Mouse (Mus musculus) spleen, adult 2 months (tissue): Measurements from ENCODE around the gene Chrnb1. TPM values are rescaled to one million over a fixed set of nuclear protein-coding genes. Genes with fewer than 3 reads are reported as not detected.
A peak's percentile ranks its signal among the peaks of the same experiment; 100 is the strongest.

Experiments used
- DNase-seq, 2 experiments: peaks; one replicate each; pipeline versions ENCODE4 v3.0.0 to v3.0.0-alpha.2; 2012 to 2021; ENCODE audit warnings: low spot score in 2 of 2, low read depth in 1 of 2
- H3K27ac ChIP-seq: fragments of 200-500 bp; 2 replicates; pipeline ENCODE4 v1.5.1; 2012; ENCODE audit warnings: low read length, inconsistent platforms; ENCODE audit not compliant: insufficient read depth
- H3K27me3 ChIP-seq: fragments of 200-500 bp; 2 replicates; pipeline ENCODE4 v1.6.1; 2012; ENCODE audit warnings: mild to moderate bottlenecking, moderate library complexity, low read length, inconsistent platforms; ENCODE audit not compliant: control insufficient read depth, insufficient read depth
- H3K36me3 ChIP-seq: fragments of 200-500 bp; 2 replicates; pipeline ENCODE4 v1.6.1; 2012; ENCODE audit warnings: mild to moderate bottlenecking, low read length, inconsistent platforms; ENCODE audit not compliant: control insufficient read depth, insufficient read depth
- H3K4me1 ChIP-seq: fragments of 200-500 bp; 2 replicates; pipeline ENCODE4 v1.6.1; 2011; ENCODE audit warnings: inconsistent platforms; ENCODE audit not compliant: control insufficient read depth, insufficient read depth, insufficient read length
- H3K4me3 ChIP-seq: fragments of 200-500 bp; 2 replicates; pipeline ENCODE4 v1.5.1; 2011; ENCODE audit warnings: mild to moderate bottlenecking, inconsistent platforms; ENCODE audit not compliant: insufficient read depth, insufficient read length; ENCODE audit errors: extremely low read depth
- CTCF ChIP-seq: fragments of 200-500 bp; IDR thresholded peaks from 2 replicates; pipeline ENCODE4 v1.5.1; 2011; ENCODE audit warnings: mild to moderate bottlenecking, inconsistent platforms; ENCODE audit not compliant: insufficient read depth, insufficient read length, insufficient replicate concordance; ENCODE audit errors: extremely low read depth
- POLR2A ChIP-seq: fragments of 200-500 bp; IDR thresholded peaks from 2 replicates; pipeline ENCODE4 v1.6.1; 2011; ENCODE audit warnings: low read depth, low read length, inconsistent platforms
- WGBS: fragments of 180-500 bp; shearing (Covaris S2); methylation state at CpG from one replicate; pipeline ENCODE4 v1.1.7; 2018; 5-methylcytosine and 5-hydroxymethylcytosine counted together
- polyA plus RNA-seq: library from polyadenylated mRNA; depleted of rRNA; stranded (reverse); fragments of >200 nt; gene quantifications from 2 replicates; pipeline ENCODE4 v1.2.3, GENCODE M21; 2012

Gene Chrnb1
- polyA plus RNA-seq, 1 experiment = 8.4 TPM

DNA sequence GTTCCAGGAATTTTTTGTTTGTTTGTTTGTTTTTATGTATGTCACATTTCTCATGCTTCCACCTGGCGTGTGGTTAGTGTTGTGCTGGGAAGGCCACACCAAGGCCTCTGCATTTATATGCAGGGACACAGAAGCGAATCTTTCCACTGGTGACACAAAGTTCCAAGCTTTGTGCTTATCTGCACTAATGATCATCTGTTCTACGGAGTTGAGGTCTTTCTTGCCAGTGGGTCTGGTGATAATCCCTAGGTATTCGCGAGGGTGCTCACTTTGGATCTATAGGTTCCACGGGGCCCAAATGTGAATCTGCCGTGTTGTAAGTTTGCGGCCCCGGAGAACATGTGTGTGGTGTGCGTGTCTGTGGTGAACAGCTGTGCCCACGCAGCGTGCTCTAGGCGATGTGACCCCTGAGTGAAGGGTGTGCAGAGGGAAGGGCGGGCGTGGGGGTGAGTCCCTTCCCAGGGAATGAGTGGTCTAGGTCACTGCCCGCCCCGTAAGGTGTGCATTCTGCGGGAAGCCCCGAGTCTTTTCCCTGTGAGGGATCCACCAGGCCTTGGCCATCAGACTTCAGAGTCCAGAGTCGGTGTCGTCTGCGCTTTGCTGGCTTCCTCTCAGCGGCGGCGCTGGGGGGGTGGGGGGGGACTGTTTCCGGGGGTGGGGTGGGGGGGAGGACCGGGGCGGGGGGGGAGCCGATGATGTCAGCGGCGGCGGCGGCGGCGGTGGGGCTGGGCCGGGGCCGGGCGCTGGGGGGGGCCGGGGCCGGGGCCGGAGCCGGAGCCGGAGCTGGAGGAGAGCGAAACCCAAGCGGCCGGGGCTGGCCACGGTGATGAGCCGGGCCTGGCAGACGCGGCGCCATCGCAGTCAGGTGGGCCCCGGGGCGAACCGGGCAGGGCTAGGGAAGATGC is 30.3 kb downstream of the Chrnb1 start, which contains the start of gene Zbtb4:
Gene Zbtb4, plus strand, starts transcription at position 692 of the 905 bp plus-strand sequence.
- Histone ChIP-seq H3K27ac (peak within 1 kb of the TSS; percentile 94), H3K27me3 (no peaks in the 10 kb centered on the region), H3K4me3 (peak within 1 kb of the TSS; percentile 92), H3K36me3 (no peaks in the 10 kb centered on the region), H3K4me1 (peaks cover 13% of the 10 kb centered on the region)
- WGBS = 18% methylated on average over 37 of the region's 55 CpGs
- peak in 1 of 2 experiments; percentile 40 for DNase-seq
- TF ChIP-seq POLR2A (peak; percentile 43), CTCF (no peak)

DNA sequence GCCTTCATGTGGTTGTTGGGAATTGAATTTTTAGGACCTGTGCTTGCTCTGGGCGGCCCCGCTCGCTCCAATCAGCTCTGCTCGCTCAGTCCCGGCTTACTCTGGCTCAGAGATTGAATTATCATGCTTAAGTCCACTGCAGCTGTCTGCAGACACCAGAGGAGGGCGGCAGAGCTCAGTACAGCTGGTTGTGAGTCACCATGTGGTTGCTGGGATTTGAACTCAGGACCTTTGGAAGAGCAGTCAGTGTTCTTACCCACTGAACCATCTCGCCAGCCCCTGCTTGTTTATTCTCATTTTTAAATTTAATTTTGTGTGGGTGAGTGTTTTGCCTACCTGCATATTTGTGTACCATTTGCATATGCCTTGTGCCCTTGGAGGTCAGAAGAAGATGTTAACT is 32.2 kb downstream of the Chrnb1 start:
- Histone ChIP-seq H3K4me3 (no peak overlapping the region), H3K27ac (no peak overlapping the region), H3K36me3 (no peaks in the 10 kb centered on the region), H3K4me1 (peaks cover 14% of the 10 kb centered on the region), H3K27me3 (no peaks in the 10 kb centered on the region)
- TF ChIP-seq POLR2A (no peak), CTCF (peak; percentile 10; the same call in 1 of the 2 replicates)
- WGBS = 90% methylated on average over 7 of the region's 7 CpGs
- DNase-seq = no peak

DNA sequence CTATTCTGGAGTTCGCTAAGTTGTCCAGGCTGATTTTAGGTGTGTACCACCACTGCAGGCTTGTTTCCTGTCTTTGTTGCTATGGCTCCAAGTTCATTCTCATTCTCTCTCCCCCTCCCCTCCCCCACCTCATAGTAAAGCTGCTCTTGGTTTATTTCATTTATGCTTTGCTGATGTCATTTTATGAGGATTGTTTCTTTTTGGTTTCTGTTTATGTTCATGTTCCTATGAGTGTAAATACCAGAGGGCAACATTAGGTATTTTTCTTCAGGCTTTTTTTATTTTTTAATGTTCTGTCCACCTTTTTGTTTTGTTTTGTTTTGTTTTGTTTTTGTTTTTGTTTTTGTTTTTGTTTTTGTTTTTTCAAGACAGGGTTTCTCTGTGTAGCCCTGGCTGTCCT is 33.9 kb downstream of the Chrnb1 start, which contains the start of gene Slc35g3:
Gene Slc35g3, minus strand, starts transcription at position 101 of the 400 bp plus-strand sequence.
- Histone ChIP-seq H3K36me3 (no peaks in the 10 kb centered on the region), H3K4me3 (no peak within 1 kb of the TSS), H3K4me1 (peaks cover 10% of the 10 kb centered on the region; the same call in 1 of the 2 replicates), H3K27ac (no peak within 1 kb of the TSS), H3K27me3 (no peaks in the 10 kb centered on the region)
- TF ChIP-seq CTCF (no peak), POLR2A (no peak)
- no peak for DNase-seq
- 59% methylated on average over 1 of the region's 1 CpGs for WGBS

DNA sequence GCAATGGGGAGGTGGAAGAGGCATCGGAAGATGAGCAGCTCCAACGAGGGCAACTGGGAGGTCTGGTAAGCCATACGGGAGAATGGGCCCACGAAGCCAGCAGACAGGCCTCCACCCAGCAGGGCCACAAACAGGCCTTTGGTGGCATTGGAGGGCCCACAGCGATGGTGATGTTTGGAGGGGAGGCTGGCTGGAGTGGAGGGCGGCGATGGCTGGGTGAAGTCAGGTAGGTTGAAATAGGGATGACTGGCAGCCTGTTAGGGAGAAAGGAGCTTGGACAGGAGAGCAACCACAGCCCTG is 34.9 kb downstream of the Chrnb1 start:
- H3K36me3 ChIP-seq = no peaks in the 10 kb centered on the region
- no peak overlapping the region for H3K27ac ChIP-seq
- DNase-seq = no peak
- no peak for TF ChIP-seq CTCF
- no peak overlapping the region for H3K4me3 ChIP-seq
- peaks cover 13% of the 10 kb centered on the region; the same call in 1 of the 2 replicates for H3K4me1 ChIP-seq
- no peaks in the 10 kb centered on the region for H3K27me3 ChIP-seq
- 91% methylated on average over 7 of the region's 7 CpGs for WGBS

DNA sequence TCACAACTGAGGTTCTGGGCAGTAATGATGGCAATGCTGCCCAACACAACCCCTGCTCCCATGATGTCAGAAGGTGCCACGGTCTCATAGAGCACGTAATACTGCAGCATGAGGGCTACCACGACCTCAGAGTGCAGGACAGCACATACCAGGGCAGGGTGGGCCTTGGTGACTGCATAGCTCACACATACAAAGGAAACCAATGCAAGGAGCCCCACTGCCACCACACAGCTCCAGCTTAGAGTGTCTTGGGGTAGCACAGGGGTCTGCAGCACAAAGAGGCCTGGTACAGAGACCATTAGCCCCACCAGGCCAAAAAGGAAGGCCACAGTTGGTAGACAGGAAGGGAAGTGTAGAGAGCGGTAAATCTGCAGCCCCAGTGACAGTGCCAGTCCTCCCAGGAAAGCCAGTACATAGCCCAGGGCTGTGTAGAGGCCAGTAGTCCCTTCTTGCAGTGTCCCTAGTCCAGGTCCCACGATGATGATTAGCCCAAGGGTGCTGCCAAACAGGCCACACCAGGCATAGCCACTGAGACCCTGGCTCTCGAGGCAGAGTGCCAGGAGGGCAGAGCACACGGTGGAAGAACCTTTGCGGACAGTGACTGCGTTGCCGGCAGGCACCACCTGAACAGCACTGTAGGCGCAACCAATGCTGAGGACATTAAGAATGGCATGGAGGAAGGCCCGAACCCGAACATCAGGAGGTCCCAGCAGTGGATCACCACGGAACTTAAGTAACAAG is 35.4 kb downstream of the Chrnb1 start:
- DNase-seq = no peak
- Histone ChIP-seq H3K27ac (no peak overlapping the region), H3K4me1 (peaks cover 13% of the 10 kb centered on the region; the same call in 1 of the 2 replicates), H3K4me3 (no peak overlapping the region), H3K27me3 (no peaks in the 10 kb centered on the region), H3K36me3 (no peaks in the 10 kb centered on the region)
- no peak for TF ChIP-seq POLR2A
- no peak for TF ChIP-seq CTCF
- WGBS = 83% methylated on average over 14 of the region's 14 CpGs

DNA sequence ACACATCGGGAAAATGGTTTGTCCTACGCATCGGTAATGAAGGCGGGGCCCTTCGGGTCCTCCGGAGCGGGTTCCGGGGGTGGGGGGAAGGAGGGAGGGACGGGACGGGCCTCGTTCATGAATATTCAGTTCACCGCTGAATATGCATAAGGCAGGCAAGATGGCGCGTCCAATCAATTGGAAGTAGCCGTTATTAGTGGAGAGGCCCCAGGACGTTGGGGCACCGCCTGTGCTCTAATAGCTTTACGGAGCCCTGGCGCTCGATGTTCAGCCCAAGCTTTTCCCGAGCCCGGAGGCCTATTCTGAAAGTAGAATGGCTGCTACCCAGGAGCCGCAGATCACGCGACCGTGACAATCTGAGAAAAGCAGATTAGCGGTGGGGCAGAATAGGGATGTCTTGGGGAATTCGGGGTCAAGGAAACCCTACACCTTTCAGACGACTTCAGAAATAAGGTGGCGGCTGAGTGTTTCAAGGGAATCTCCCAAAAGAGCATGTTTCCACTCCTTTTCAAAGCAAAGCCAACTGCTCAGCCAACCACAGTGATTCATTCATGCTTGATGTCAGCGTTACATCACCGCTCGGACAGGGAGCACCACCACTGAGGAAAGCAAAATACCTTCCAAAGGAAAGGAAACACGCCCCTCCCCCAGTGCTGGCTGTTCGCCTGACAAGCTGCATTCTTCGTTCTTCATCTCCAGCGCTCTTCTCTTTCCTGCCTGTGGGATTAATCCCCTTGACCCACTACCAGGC is 36.6 kb downstream of the Chrnb1 start:
- DNase-seq = peak; percentile 81 to 93

More for the DNA sequence above, 36.6 kb downstream of the Chrnb1 start:
- TF ChIP-seq CTCF (no peak), POLR2A (no peak; the same call in 1 of the 2 replicates)
- under 1% methylated on average over 37 of the region's 37 CpGs for WGBS
- Histone ChIP-seq H3K4me3 (peak overlapping the region; percentile 65), H3K4me1 (peaks cover 12% of the 10 kb centered on the region; the same call in 1 of the 2 replicates), H3K36me3 (no peaks in the 10 kb centered on the region), H3K27ac (peak overlapping the region; percentile 96), H3K27me3 (no peaks in the 10 kb centered on the region)
